Mouse (Mus musculus) ovary, postnatal 36 days (tissue): ENCODE results near the gene Dock9.
"Not testable (repeated sequence)": the region's sequence is repeated elsewhere in the genome, so short reads cannot be mapped to it uniquely, and the experiment has no call there.

Source experiments
- DNase-seq: peaks from one replicate; pipeline ENCODE4 v3.0.0; 2022; ENCODE audit warnings: low spot score, mixed read lengths

Gene Dock9

GRCm38 (mm10) chr14:121659061-121659824 is 138.4 kb downstream of the Dock9 start:
- DNase-seq: no peak

GRCm38 (mm10) chr14:121658537-121658936 is 139.1 kb downstream of the Dock9 start:
- DNase-seq: no peak

GRCm38 (mm10) chr14:121657633-121658032 is 140.0 kb downstream of the Dock9 start:
- DNase-seq: no peak

GRCm38 (mm10) chr14:121656912-121657311 is 140.7 kb downstream of the Dock9 start:
- DNase-seq: no peak

GRCm38 (mm10) chr14:121654977-121655376 is 142.7 kb downstream of the Dock9 start:
- DNase-seq: no peak

GRCm38 (mm10) chr14:121654416-121654967 is 143.1 kb downstream of the Dock9 start:
- DNase-seq: no peak

GRCm38 (mm10) chr14:121653717-121654116 is 143.9 kb downstream of the Dock9 start:
- no peak for DNase-seq

GRCm38 (mm10) chr14:121653241-121653640 is 144.4 kb downstream of the Dock9 start:
- no peak for DNase-seq

GRCm38 (mm10) chr14:121648581-121649060 is 149.0 kb downstream of the Dock9 start:
- DNase-seq: no peak

GRCm38 (mm10) chr14:121647693-121648092 is 149.9 kb downstream of the Dock9 start:
- no peak for DNase-seq

GRCm38 (mm10) chr14:121646617-121647016 is 151.0 kb downstream of the Dock9 start:
- no peak for DNase-seq

- DNase-seq: no peak
Observed at GRCm38 (mm10) chr14:121644302-121644701, 153.3 kb downstream of the Dock9 start.

- no peak for DNase-seq
Observed at GRCm38 (mm10) chr14:121641271-121641670, 156.4 kb downstream of the Dock9 start.

GRCm38 (mm10) chr14:121636935-121637510 is 160.6 kb downstream of the Dock9 start:
- peak; percentile 62 for DNase-seq

GRCm38 (mm10) chr14:121634736-121635430 is 162.8 kb downstream of the Dock9 start:
- DNase-seq: no peak

- DNase-seq: no peak
Observed at GRCm38 (mm10) chr14:121634093-121634735, 163.4 kb downstream of the Dock9 start.

GRCm38 (mm10) chr14:121631934-121632333 is 165.7 kb downstream of the Dock9 start:
- DNase-seq: no peak

- DNase-seq: no peak
Observed at GRCm38 (mm10) chr14:121626741-121627140, 170.9 kb downstream of the Dock9 start.

GRCm38 (mm10) chr14:121623996-121624542 is 173.6 kb downstream of the Dock9 start:
- not testable (repeated sequence) for DNase-seq

- no peak for DNase-seq
Observed at GRCm38 (mm10) chr14:121621806-121622205, 175.8 kb downstream of the Dock9 start.

- DNase-seq: no peak
Observed at GRCm38 (mm10) chr14:121620567-121620966, 177.1 kb downstream of the Dock9 start.

- no peak for DNase-seq
Observed at GRCm38 (mm10) chr14:121620157-121620556, 177.5 kb downstream of the Dock9 start.
